Mouse (Mus musculus): Measurements from ENCODE around the gene Lonp2. TPM values are rescaled to one million over a fixed set of nuclear protein-coding genes. Genes with fewer than 3 reads are reported as not detected.

Lonp2 gene
- polyA plus RNA-seq, 1 experiment from 2014 or later = 67.9 TPM

- no peak for ATAC-seq (replicated peaks; ENCODE audit: low FRiP score, low read depth)
- TF ChIP-seq CTCF (IDR thresholded peaks at IDR 0.05; ENCODE audit: low read depth) = no peak
- 60% methylated on average over 4 of the region's 4 CpGs for WGBS
- no peaks in the 10 kb centered on the region for H3K4me1 ChIP-seq (replicated peaks; ENCODE audit: insufficient read depth, low read length)
- no peaks in the 10 kb centered on the region for H3K9me3 ChIP-seq (replicated peaks; ENCODE audit: low read length)
- no peak overlapping the region for H3K4me3 ChIP-seq (replicated peaks; ENCODE audit: low read depth, low read length)
- no peak overlapping the region for H3K27ac ChIP-seq
- no peak overlapping the region for H3K4me2 ChIP-seq (ENCODE audit: low read length)
- no peak overlapping the region for H3K9ac ChIP-seq (ENCODE audit: low read depth, low read length)
- peaks cover 13% of the 10 kb centered on the region for H3K36me3 ChIP-seq (ENCODE audit: insufficient read depth, low read length)
- no peak for DNase-seq (ENCODE audit: low spot score)
- no peaks in the 10 kb centered on the region for H3K27me3 ChIP-seq (ENCODE audit: insufficient read depth, low read length)
These were observed 7.6 kb downstream of the Lonp2 start for GRCm38 (mm10) chr8:86631395-86631794.

GRCm38 (mm10) chr8:86637826-86638225, 14.0 kb downstream of the Lonp2 start:
- H3K9ac ChIP-seq (ENCODE audit: low read depth, low read length) = no peak overlapping the region
- H3K36me3 ChIP-seq (ENCODE audit: insufficient read depth, low read length) = peaks cover 50% of the 10 kb centered on the region
- no peak overlapping the region for H3K27ac ChIP-seq
- H3K4me1 ChIP-seq (replicated peaks; ENCODE audit: insufficient read depth, low read length) = no peaks in the 10 kb centered on the region
- no peak for DNase-seq (ENCODE audit: low spot score)
- ATAC-seq (replicated peaks; ENCODE audit: low FRiP score, low read depth) = no peak
- no peaks in the 10 kb centered on the region for H3K27me3 ChIP-seq (ENCODE audit: insufficient read depth, low read length)
- H3K4me2 ChIP-seq (ENCODE audit: low read length) = no peak overlapping the region
- 94% methylated on average over 4 of the region's 4 CpGs for WGBS
- no peaks in the 10 kb centered on the region for H3K9me3 ChIP-seq (replicated peaks; ENCODE audit: low read length)
- no peak overlapping the region for H3K4me3 ChIP-seq (replicated peaks; ENCODE audit: low read depth, low read length)
- no peak for TF ChIP-seq CTCF (IDR thresholded peaks at IDR 0.05; ENCODE audit: low read depth)

- no peak overlapping the region for H3K4me2 ChIP-seq (ENCODE audit: low read length)
- no peak for TF ChIP-seq CTCF (IDR thresholded peaks at IDR 0.05; ENCODE audit: low read depth)
- H3K9me3 ChIP-seq (replicated peaks; ENCODE audit: low read length) = no peaks in the 10 kb centered on the region
- H3K4me1 ChIP-seq (replicated peaks; ENCODE audit: insufficient read depth, low read length) = no peaks in the 10 kb centered on the region
- peaks cover 50% of the 10 kb centered on the region for H3K36me3 ChIP-seq (ENCODE audit: insufficient read depth, low read length)
- H3K27me3 ChIP-seq (ENCODE audit: insufficient read depth, low read length) = no peaks in the 10 kb centered on the region
- no peak for ATAC-seq (replicated peaks; ENCODE audit: low FRiP score, low read depth)
- H3K9ac ChIP-seq (ENCODE audit: low read depth, low read length) = no peak overlapping the region
- H3K4me3 ChIP-seq (replicated peaks; ENCODE audit: low read depth, low read length) = no peak overlapping the region
- peak; percentile 39 for DNase-seq (ENCODE audit: low spot score)
- no peak overlapping the region for H3K27ac ChIP-seq
- 82% methylated on average over 4 of the region's 4 CpGs for WGBS
These were observed 15.1 kb downstream of the Lonp2 start for GRCm38 (mm10) chr8:86638981-86639380.

GRCm38 (mm10) chr8:86642682-86643081, 18.8 kb downstream of the Lonp2 start:
- peaks cover 34% of the 10 kb centered on the region for H3K36me3 ChIP-seq (ENCODE audit: insufficient read depth, low read length)
- DNase-seq (ENCODE audit: low spot score) = no peak
- TF ChIP-seq CTCF (IDR thresholded peaks at IDR 0.05; ENCODE audit: low read depth) = peak; percentile 49
- no peak overlapping the region for H3K27ac ChIP-seq
- H3K4me2 ChIP-seq (ENCODE audit: low read length) = no peak overlapping the region
- no peaks in the 10 kb centered on the region for H3K27me3 ChIP-seq (ENCODE audit: insufficient read depth, low read length)
- H3K9me3 ChIP-seq (replicated peaks; ENCODE audit: low read length) = no peaks in the 10 kb centered on the region
- H3K4me1 ChIP-seq (replicated peaks; ENCODE audit: insufficient read depth, low read length) = no peaks in the 10 kb centered on the region
- 79% methylated on average over 3 of the region's 3 CpGs for WGBS
- ATAC-seq (replicated peaks; ENCODE audit: low FRiP score, low read depth) = no peak
- no peak overlapping the region for H3K4me3 ChIP-seq (replicated peaks; ENCODE audit: low read depth, low read length)
- H3K9ac ChIP-seq (ENCODE audit: low read depth, low read length) = no peak overlapping the region

- ATAC-seq (replicated peaks; ENCODE audit: low FRiP score, low read depth) = no peak
- WGBS = 99% methylated on average over 4 of the region's 4 CpGs
- no peak overlapping the region for H3K27ac ChIP-seq
These were observed 20.8 kb downstream of the Lonp2 start for GRCm38 (mm10) chr8:86644661-86645060.

GRCm38 (mm10) chr8:86647771-86648170, 23.9 kb downstream of the Lonp2 start:
- WGBS = 80% methylated on average over 3 of the region's 3 CpGs
- no peaks in the 10 kb centered on the region for H3K4me1 ChIP-seq (replicated peaks; ENCODE audit: insufficient read depth, low read length)
- no peak for TF ChIP-seq CTCF (IDR thresholded peaks at IDR 0.05; ENCODE audit: low read depth)
- H3K4me2 ChIP-seq (ENCODE audit: low read length) = no peak overlapping the region
- H3K9ac ChIP-seq (ENCODE audit: low read depth, low read length) = no peak overlapping the region
- H3K27me3 ChIP-seq (ENCODE audit: insufficient read depth, low read length) = no peaks in the 10 kb centered on the region
- ATAC-seq (replicated peaks; ENCODE audit: low FRiP score, low read depth) = no peak
- H3K27ac ChIP-seq = no peak overlapping the region
- H3K9me3 ChIP-seq (replicated peaks; ENCODE audit: low read length) = no peaks in the 10 kb centered on the region
- no peak overlapping the region for H3K4me3 ChIP-seq (replicated peaks; ENCODE audit: low read depth, low read length)
- DNase-seq (ENCODE audit: low spot score) = no peak
- 0 out of 2 replicates have a peak, but pooled peaks cover 4% of the 10 kb centered on the region for H3K36me3 ChIP-seq (ENCODE audit: insufficient read depth, low read length)

More at GRCm38 (mm10) chr8:86644661-86645060, 20.8 kb downstream of the Lonp2 start:
- H3K36me3 ChIP-seq (ENCODE audit: insufficient read depth, low read length) = peaks cover 16% of the 10 kb centered on the region
- TF ChIP-seq CTCF (IDR thresholded peaks at IDR 0.05; ENCODE audit: low read depth) = no peak
- H3K4me2 ChIP-seq (ENCODE audit: low read length) = no peak overlapping the region
- DNase-seq (ENCODE audit: low spot score) = no peak
- H3K9ac ChIP-seq (ENCODE audit: low read depth, low read length) = no peak overlapping the region
- H3K27me3 ChIP-seq (ENCODE audit: insufficient read depth, low read length) = no peaks in the 10 kb centered on the region
- no peak overlapping the region for H3K4me3 ChIP-seq (replicated peaks; ENCODE audit: low read depth, low read length)
- no peaks in the 10 kb centered on the region for H3K4me1 ChIP-seq (replicated peaks; ENCODE audit: insufficient read depth, low read length)
- H3K9me3 ChIP-seq (replicated peaks; ENCODE audit: low read length) = no peaks in the 10 kb centered on the region

GRCm38 (mm10) chr8:86651416-86651815, 27.6 kb downstream of the Lonp2 start:
- no peak for ATAC-seq (replicated peaks; ENCODE audit: low FRiP score, low read depth)
- no peak overlapping the region for H3K9ac ChIP-seq (ENCODE audit: low read depth, low read length)
- 0 out of 2 replicates have a peak, but pooled peaks cover 6% of the 10 kb centered on the region for H3K36me3 ChIP-seq (ENCODE audit: insufficient read depth, low read length)
- no peak overlapping the region for H3K4me2 ChIP-seq (ENCODE audit: low read length)
- TF ChIP-seq CTCF (IDR thresholded peaks at IDR 0.05; ENCODE audit: low read depth) = no peak
- no peaks in the 10 kb centered on the region for H3K4me1 ChIP-seq (replicated peaks; ENCODE audit: insufficient read depth, low read length)
- no peaks in the 10 kb centered on the region for H3K9me3 ChIP-seq (replicated peaks; ENCODE audit: low read length)
- WGBS = 81% methylated on average over 5 of the region's 5 CpGs
- no peak for DNase-seq (ENCODE audit: low spot score)
- H3K4me3 ChIP-seq (replicated peaks; ENCODE audit: low read depth, low read length) = no peak overlapping the region
- no peak overlapping the region for H3K27ac ChIP-seq
- H3K27me3 ChIP-seq (ENCODE audit: insufficient read depth, low read length) = no peaks in the 10 kb centered on the region
